Comparison of ENCODE assay signal across 8 mouse cellular contexts in the genomic region with DNA sequence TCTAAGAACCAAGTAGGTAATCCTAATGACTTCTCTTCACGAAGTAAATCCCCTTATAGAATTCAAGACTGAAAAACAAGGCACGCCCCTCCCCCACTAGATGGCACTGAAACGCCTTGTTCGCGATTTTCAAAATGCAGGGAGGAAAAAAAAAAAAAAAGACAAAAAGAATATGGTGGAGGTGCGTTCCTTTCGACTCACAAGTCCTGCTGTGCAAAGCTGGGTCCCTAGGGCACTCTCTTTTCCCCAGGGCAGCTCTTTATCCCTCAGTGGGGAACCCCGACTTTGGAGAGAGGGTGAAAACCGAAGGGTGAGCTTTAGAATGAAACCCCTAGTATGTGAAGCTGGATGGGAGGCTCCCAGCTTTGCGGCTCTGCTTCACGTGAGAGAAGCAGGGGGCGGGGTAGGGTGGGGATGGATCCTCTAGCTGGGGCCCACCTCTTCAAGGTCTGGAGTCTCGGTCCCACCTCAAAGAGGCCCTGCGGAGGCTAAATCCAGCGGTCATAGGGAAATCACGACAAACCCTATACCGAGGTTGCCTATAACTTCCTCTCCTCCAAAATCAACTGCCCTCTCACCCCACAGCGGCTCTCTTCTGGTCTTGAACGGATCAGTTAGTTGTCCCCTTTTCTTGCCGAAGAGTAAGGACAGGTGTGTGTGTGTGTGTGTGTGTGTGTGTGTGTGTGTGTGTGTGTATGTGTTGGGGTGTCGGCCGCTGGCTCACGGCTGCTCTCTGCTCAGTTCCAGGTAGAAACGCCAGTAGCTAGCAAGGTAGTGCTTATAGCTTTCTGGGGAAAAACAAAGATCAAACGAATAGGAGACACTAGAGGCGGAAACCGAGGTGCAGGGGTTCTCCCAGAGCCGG. TPM values are rescaled to one million over a fixed set of nuclear protein-coding genes. Genes with fewer than 3 reads are reported as not detected.
DNase-seq lines count a peak whose midpoint lies in the region; ATAC-seq and TF ChIP-seq lines count a peak whose summit lies in the region.
"Had no signal": no experiment of that assay in that cellular context is flagged by ENCODE, and none has a peak within 500 bp of the region (broad histone marks: within the 10 kb centered on the region; RNA-seq: fewer than 3 reads in every experiment).

No protein-coding gene starts in this region.

- peaks cover 76% of the 10 kb centered on the region for H3K27me3 ChIP-seq in embryonic facial prominence, embryonic 13.5 days
- peaks cover 3% of the 10 kb centered on the region; the same call in 1 of the 2 replicates for H3K27me3 ChIP-seq in hindbrain, embryonic 13.5 days
- no peaks in the 10 kb centered on the region for H3K27me3 ChIP-seq in midbrain, embryonic 15.5 days (replicated peaks)

- DNase-seq in ES-E14 (ENCODE audit: low read depth, low spot score) = no peak
- peak; percentile 62 for DNase-seq in adrenal gland, postnatal 14 days
- DNase-seq in left cerebral cortex, adult 2 months (ENCODE audit: extremely low spot score in 1 of 2, low spot score in 2 of 2) = peak; percentile 65 to 75
- DNase-seq in spleen, postnatal 36 days (ENCODE audit: low spot score in 2 of 2) = no peak

- no peak for ATAC-seq in embryonic facial prominence, embryonic 13.5 days (ENCODE audit: insufficient number of reproducible peaks, insufficient read depth, low FRiP score, low TSS enrichment, low read depth)
- ATAC-seq in hindbrain, embryonic 13.5 days (ENCODE audit: low FRiP score) = peak; percentile 17
- peak; percentile 41 for ATAC-seq in midbrain, embryonic 15.5 days (replicated peaks)

- no peaks in the 10 kb centered on the region for H3K9me3 ChIP-seq in ES-E14 (ENCODE audit: control insufficient read depth, insufficient read depth, low read depth, low read length)
- no peaks in the 10 kb centered on the region for H3K9me3 ChIP-seq in embryonic facial prominence, embryonic 13.5 days
- H3K9me3 ChIP-seq in hindbrain, embryonic 13.5 days = no peaks in the 10 kb centered on the region
- no peaks in the 10 kb centered on the region for H3K9me3 ChIP-seq in midbrain, embryonic 15.5 days

- H3K9ac ChIP-seq in ES-E14 (ENCODE audit: insufficient read depth, low read depth, low read length, poor library complexity, severe bottlenecking) = no peak overlapping the region
- H3K9ac ChIP-seq in embryonic facial prominence, embryonic 13.5 days = 0 out of 2 replicates have a peak overlapping the region, but pooled peaks have one; percentile 60
- peak overlapping the region; percentile 97 for H3K9ac ChIP-seq in hindbrain, embryonic 13.5 days
- H3K9ac ChIP-seq in midbrain, embryonic 15.5 days = peak overlapping the region; percentile 99

- peak overlapping the region; percentile 31 to 34; a peak in 3 of 4 replicates for H3K4me3 ChIP-seq in ES-E14 (ENCODE audit: insufficient read depth in 1 of 2, low read depth in 1 of 2, low read length in 2 of 2, poor library complexity in 1 of 2, severe bottlenecking in 1 of 2)
- peak overlapping the region; percentile 57 for H3K4me3 ChIP-seq in embryonic facial prominence, embryonic 13.5 days
- peak overlapping the region; percentile 89 for H3K4me3 ChIP-seq in hindbrain, embryonic 13.5 days
- H3K4me3 ChIP-seq in left cerebral cortex, adult 2 months = peak overlapping the region; percentile 80
- peak overlapping the region; percentile 94 for H3K4me3 ChIP-seq in midbrain, embryonic 15.5 days

- no peaks in the 10 kb centered on the region for H3K36me3 ChIP-seq in ES-E14 (ENCODE audit: control insufficient read depth, insufficient read depth, low read length, poor library complexity, severe bottlenecking)
- H3K36me3 ChIP-seq in embryonic facial prominence, embryonic 13.5 days = no peaks in the 10 kb centered on the region
- H3K36me3 ChIP-seq in hindbrain, embryonic 13.5 days = no peaks in the 10 kb centered on the region
- H3K36me3 ChIP-seq in midbrain, embryonic 15.5 days (replicated peaks) = no peaks in the 10 kb centered on the region

- in situ Hi-C loops in ES-E14 (cut with MboI; ENCODE audit: low sequenced_read_pairs in 2 of 2, unreplicated experiment in 2 of 2) = no loop called here

- intact Hi-C loops in left cerebral cortex, adult 2 months (cut with DNase I) = loop anchor here (1.0 to 5.0 kb wide), 9 partner anchors 34 to 522 kb away; a partner anchor contains a TSS

- WGBS in embryonic facial prominence, embryonic 13.5 days = under 1% methylated on average over 28 of the region's 28 CpGs
- WGBS in hindbrain, embryonic 13.5 days = 1% methylated on average over 28 of the region's 28 CpGs
- WGBS in midbrain, embryonic 15.5 days = under 1% methylated on average over 28 of the region's 28 CpGs

- H3K4me2 ChIP-seq in embryonic facial prominence, embryonic 13.5 days = peak overlapping the region; percentile 99
- peak overlapping the region; percentile 80 for H3K4me2 ChIP-seq in hindbrain, embryonic 13.5 days
- peak overlapping the region; percentile 65 for H3K4me2 ChIP-seq in midbrain, embryonic 15.5 days

- peaks cover 4% of the 10 kb centered on the region in 2 experiments; a peak in 3 of 4 replicates for H3K4me1 ChIP-seq in ES-E14 (ENCODE audit: control insufficient read depth in 2 of 2, insufficient read depth in 2 of 2, low read length in 2 of 2, poor library complexity in 1 of 2)
- H3K4me1 ChIP-seq in embryonic facial prominence, embryonic 13.5 days = peaks cover 28% of the 10 kb centered on the region
- H3K4me1 ChIP-seq in hindbrain, embryonic 13.5 days (replicated peaks) = peaks cover 23% of the 10 kb centered on the region
- H3K4me1 ChIP-seq in midbrain, embryonic 15.5 days = peaks cover 24% of the 10 kb centered on the region

- TF ChIP-seq CTCF in left cerebral cortex, adult 2 months (IDR thresholded peaks at IDR 0.05) = peak; percentile 53

- H3K27ac ChIP-seq in ES-E14 (ENCODE audit: insufficient read depth, low read depth, low read length, poor library complexity, severe bottlenecking) = no peak overlapping the region
- no peak overlapping the region for H3K27ac ChIP-seq in embryonic facial prominence, embryonic 13.5 days
- H3K27ac ChIP-seq in hindbrain, embryonic 13.5 days = peak overlapping the region; percentile 98
- H3K27ac ChIP-seq in left cerebral cortex, adult 2 months = peak overlapping the region; percentile 98
- H3K27ac ChIP-seq in midbrain, embryonic 15.5 days = peak overlapping the region; percentile 99

TF ChIP-seq in ES-E14, 5 proteins besides CTCF, POLR2A, EP300 and RAD21:
- peak; percentile 96 for TF ChIP-seq ZNF384 (IDR thresholded peaks at IDR 0.05; ENCODE audit: low read depth, low read length)
- TF ChIP-seq HCFC1 (IDR thresholded peaks at IDR 0.05; ENCODE audit: borderline replicate concordance, insufficient read depth, low read length) = no peak
- TF ChIP-seq ZC3H11A (IDR thresholded peaks at IDR 0.05; ENCODE audit: borderline replicate concordance, low read depth, low read length) = peak; percentile 27; the same call in 1 of the 2 replicates

RNA-seq across cellular contexts. Expression of a gene that starts 2.6 kb away (rescaled TPM):
- 0.04 and 0.32 TPM in 2 replicates for total RNA-seq in ES-E14 (2012; rRNA removed)
- 14.8 and 16.3 TPM in 2 replicates for total RNA-seq in adrenal gland, postnatal 14 days (2021)
- 0.76 and 0.91 TPM in 2 replicates for polyA plus RNA-seq in embryonic facial prominence, embryonic 13.5 days (2015; fragmentation: Nextera tagmentation; extraction: Ambion mirVana)
- 29.8 and 31.9 TPM in 2 replicates for polyA plus RNA-seq in hindbrain, embryonic 13.5 days (2015; fragmentation: Nextera tagmentation; extraction: Ambion mirVana)
- total RNA-seq in left cerebral cortex, adult 2 months (2021) = 100 to 1,000 TPM; 249 to 268 TPM
- 34.8 and 35.7 TPM in 2 replicates for polyA plus RNA-seq in midbrain, embryonic 15.5 days (2015; fragmentation: Nextera tagmentation; extraction: Ambion mirVana)
- total RNA-seq: hematopoietic stem cell, adult 5-6 weeks had no signal

RNA-seq across cellular contexts. Expression of a gene that starts 59.7 kb away (rescaled TPM):
- total RNA-seq in ES-E14 (2012; rRNA removed) = 69.7 and 88.6 TPM in 2 replicates
- total RNA-seq in adrenal gland, postnatal 14 days (2021) = 79.0 and 91.7 TPM in 2 replicates
- polyA plus RNA-seq in embryonic facial prominence, embryonic 13.5 days (2015; fragmentation: Nextera tagmentation; extraction: Ambion mirVana) = 199 and 201 TPM in 2 replicates
- polyA plus RNA-seq in hindbrain, embryonic 13.5 days (2015; fragmentation: Nextera tagmentation; extraction: Ambion mirVana) = 199 and 222 TPM in 2 replicates
- total RNA-seq in left cerebral cortex, adult 2 months (2021) = 100 to 1,000 TPM in 1 of 2 experiments, 10 to 100 TPM in 1; 91.5 to 104 TPM
- polyA plus RNA-seq in midbrain, embryonic 15.5 days (2015; fragmentation: Nextera tagmentation; extraction: Ambion mirVana) = 155 and 156 TPM in 2 replicates

Comparison
In these comparisons a context has a peak if more than half of its experiments do, and no peak if none do; other contexts are left out.
1. DNase-seq: peak in adrenal gland, postnatal 14 days (single experiment) and left cerebral cortex, adult 2 months (2 of 2); none in ES-E14 (single experiment) and spleen, postnatal 36 days (0 of 2).
2. H3K27ac ChIP-seq: peak in hindbrain, embryonic 13.5 days (single experiment), left cerebral cortex, adult 2 months (single experiment) and midbrain, embryonic 15.5 days (single experiment); none in ES-E14 (single experiment) and embryonic facial prominence, embryonic 13.5 days (single experiment).
3. H3K4me3 ChIP-seq: peak in every context shown above with its lines; median percentile 94 in midbrain, embryonic 15.5 days; 89 in hindbrain, embryonic 13.5 days; 80 in left cerebral cortex, adult 2 months; 57 in embryonic facial prominence, embryonic 13.5 days; 32 in ES-E14.
4. RNA of a gene that starts 2.6 kb away (total RNA-seq): 249 to 268 TPM in left cerebral cortex, adult 2 months; 14.8 to 16.3 TPM in adrenal gland, postnatal 14 days and 0.04 to 0.32 TPM in ES-E14; every median in the first group is over 10 times any median in the second.
5. Peak in every context shown above with its lines, with median percentiles within 50 percentile points of each other: H3K4me2 ChIP-seq.